Mouse (Mus musculus) MEL (cell line): ENCODE results near the gene Iqcf1.

Experiments
- MAFK ChIP-seq: IDR thresholded peaks from 2 replicates; pipeline ENCODE4 v1.6.1; 2011; ENCODE audit warnings: low read depth, mild to moderate bottlenecking, low read length, improper control_type of control experiment, borderline replicate concordance
- MEF2A ChIP-seq: IDR thresholded peaks from 2 replicates; pipeline ENCODE4 v1.6.1; 2014; ENCODE audit warnings: low read depth, mild to moderate bottlenecking, inconsistent platforms, low read length, improper control_type of control experiment; ENCODE audit not compliant: poor library complexity, insufficient replicate concordance, severe bottlenecking; ENCODE audit errors: extremely low read depth
- MYB ChIP-seq: IDR thresholded peaks from 2 replicates; pipeline ENCODE4 v1.6.1; 2011; ENCODE audit warnings: mild to moderate bottlenecking, low read depth, low read length, improper control_type of control experiment
- POLR2A ChIP-seq, 2 experiments: IDR thresholded peaks; 2 replicates each; pipeline ENCODE4 v1.6.1; 2011 to 2012; ENCODE audit warnings: low read length in 2 of 2, mild to moderate bottlenecking in 2 of 2, control low read depth in 1 of 2, improper control_type of control experiment in 1 of 2, low read depth in 1 of 2, moderate library complexity in 1 of 2; ENCODE audit not compliant: control insufficient read depth in 1 of 2, insufficient read depth in 1 of 2, poor library complexity in 1 of 2
- ZMIZ1 ChIP-seq: IDR thresholded peaks from 2 replicates; pipeline ENCODE4 v1.6.1; 2012; ENCODE audit warnings: low read depth, mild to moderate bottlenecking, inconsistent platforms, low read length, improper control_type of control experiment, moderate library complexity

GRCm38 (mm10) chr9:106452351-106452750, 47.4 kb upstream of the Iqcf1 start:
- TF ChIP-seq MEF2A (no peak), POLR2A (IDR thresholded peaks at IDR 0.05; ENCODE audit: control insufficient read depth in 1 of 2, insufficient read depth in 1 of 2, low read depth in 1 of 2, low read length in 2 of 2, poor library complexity in 1 of 2) (no peak), MAFK (no peak), ZMIZ1 (no peak), MYB (no peak)
